Mouse (Mus musculus): ENCODE results near the gene Tcam1. TPM values are rescaled to one million over a fixed set of nuclear protein-coding genes. Genes with fewer than 3 reads are reported as not detected.

Tcam1 gene
- total RNA-seq, 2 experiments from 2014 or later = 0.23 to 0.36 TPM

GRCm38 (mm10) chr11:106273311-106273684, 3.2 kb upstream of the Tcam1 start:
- DNase-seq = no peak

- DNase-seq = no peak
Observed at GRCm38 (mm10) chr11:106273811-106274210, 2.7 kb upstream of the Tcam1 start.

- DNase-seq = no peak
Observed at GRCm38 (mm10) chr11:106274374-106274773, 2.1 kb upstream of the Tcam1 start.

- no peak for DNase-seq
Observed at GRCm38 (mm10) chr11:106274971-106275411, 1.5 kb upstream of the Tcam1 start.

GRCm38 (mm10) chr11:106282452-106282851, 6.0 kb downstream of the Tcam1 start:
- no peak for DNase-seq

- DNase-seq = no peak
Observed at GRCm38 (mm10) chr11:106283371-106283770, 6.9 kb downstream of the Tcam1 start.

GRCm38 (mm10) chr11:106284126-106284525, 7.7 kb downstream of the Tcam1 start:
- peak; percentile 36 to 40 for DNase-seq

GRCm38 (mm10) chr11:106286206-106286605, 9.7 kb downstream of the Tcam1 start:
- DNase-seq = no peak

- no peak for DNase-seq
Observed at GRCm38 (mm10) chr11:106286987-106287386, 10.5 kb downstream of the Tcam1 start.

GRCm38 (mm10) chr11:106289369-106289768, 12.9 kb downstream of the Tcam1 start:
- DNase-seq = peak; percentile 90 to 91

- DNase-seq = no peak
Observed at GRCm38 (mm10) chr11:106290376-106290775, 13.9 kb downstream of the Tcam1 start.

- no peak for DNase-seq
Observed at GRCm38 (mm10) chr11:106291861-106292260, 15.4 kb downstream of the Tcam1 start.

GRCm38 (mm10) chr11:106301765-106302164, 25.3 kb downstream of the Tcam1 start, which contains the start of gene Gh:
Gh (minus strand) TSS chr11:106301865.
- DNase-seq = no peak

- peak; percentile 54 to 68 for DNase-seq
Observed at GRCm38 (mm10) chr11:106302634-106303033, 26.2 kb downstream of the Tcam1 start.

- no peak for DNase-seq
Observed at GRCm38 (mm10) chr11:106305348-106306064, 29.0 kb downstream of the Tcam1 start.

GRCm38 (mm10) chr11:106306065-106306385, 29.6 kb downstream of the Tcam1 start:
- DNase-seq = no peak

GRCm38 (mm10) chr11:106306758-106307157, 30.3 kb downstream of the Tcam1 start:
- DNase-seq = no peak

- no peak for DNase-seq
Observed at GRCm38 (mm10) chr11:106307432-106307831, 31.0 kb downstream of the Tcam1 start.

- no peak for DNase-seq
Observed at GRCm38 (mm10) chr11:106308162-106308561, 31.7 kb downstream of the Tcam1 start.

- no peak for DNase-seq
Observed at GRCm38 (mm10) chr11:106310123-106310522, 33.7 kb downstream of the Tcam1 start.

- DNase-seq = no peak
Observed at GRCm38 (mm10) chr11:106313533-106313932, 37.1 kb downstream of the Tcam1 start.

- DNase-seq = no peak
Observed at GRCm38 (mm10) chr11:106314333-106314812, 37.9 kb downstream of the Tcam1 start, which contains the start of gene Cd79b. Cd79b (minus strand) TSS chr11:106314762.

GRCm38 (mm10) chr11:106316416-106316815, 39.9 kb downstream of the Tcam1 start:
- DNase-seq = no peak

GRCm38 (mm10) chr11:106317801-106318200, 41.3 kb downstream of the Tcam1 start:
- no peak for DNase-seq
